10 mouse cellular contexts compared by ENCODE assay signal in genomic region chr8:120375170-120375569, GRCm38 (mm10).
A peak's percentile ranks its signal among the peaks of the same experiment; 100 is the strongest.
DNase-seq lines count a peak whose midpoint lies in the region; ATAC-seq and TF ChIP-seq lines count a peak whose summit lies in the region.
"Had no signal": no experiment of that assay in that cellular context is flagged by ENCODE, and none has a peak within 500 bp of the region (broad histone marks: within the 10 kb centered on the region; RNA-seq: fewer than 3 reads in every experiment).

No protein-coding gene starts in this region.

- H3K4me2 ChIP-seq in heart, embryonic 12.5 days = no peak overlapping the region
- H3K4me2 ChIP-seq in hindbrain, embryonic 15.5 days = no peak overlapping the region
- no peak overlapping the region for H3K4me2 ChIP-seq in liver, postnatal 0 days (ENCODE audit: low read depth, low read length)
- H3K4me2 ChIP-seq: heart, embryonic 15.5 days had no signal

- no peak for DNase-seq in heart, postnatal 36 days
- no peak for DNase-seq in liver, postnatal 0 days
- no peak for DNase-seq in layer of hippocampus, adult 9-11 months
- DNase-seq in thymus, postnatal 4 days = no peak
- no peak for DNase-seq in cerebellum, adult 8-10 months
- DNase-seq: cerebellum, adult 11 months had no signal

- no peak for ATAC-seq in heart, embryonic 12.5 days (ENCODE audit: insufficient number of reproducible peaks, low FRiP score)
- no peak for ATAC-seq in hindbrain, embryonic 15.5 days (ENCODE audit: low FRiP score, low read depth)
- no peak for ATAC-seq in liver, postnatal 0 days

- peaks cover 90% of the 10 kb centered on the region for H3K4me1 ChIP-seq in heart, embryonic 12.5 days (replicated peaks)
- peaks cover 16% of the 10 kb centered on the region for H3K4me1 ChIP-seq in bone marrow, adult 2 months (ENCODE audit: control insufficient read depth, insufficient read depth, low read length)
- peaks cover 61% of the 10 kb centered on the region for H3K4me1 ChIP-seq in hindbrain, embryonic 15.5 days (replicated peaks)
- H3K4me1 ChIP-seq in liver, postnatal 0 days (ENCODE audit: insufficient read depth) = peaks cover 76% of the 10 kb centered on the region

- TF ChIP-seq EP300 in liver, postnatal 0 days (IDR thresholded peaks at IDR 0.05; ENCODE audit: low read depth) = no peak

- TF ChIP-seq CTCF in bone marrow, adult 2 months (IDR thresholded peaks at IDR 0.05; ENCODE audit: control insufficient read depth, insufficient read depth, low read length) = no peak
- TF ChIP-seq CTCF in liver, postnatal 0 days (IDR thresholded peaks at IDR 0.05; ENCODE audit: low read depth) = no peak

- intact Hi-C loops in heart, postnatal 36 days (cut with DNase I) = no loop called here

- no peaks in the 10 kb centered on the region for H3K9me3 ChIP-seq in heart, embryonic 12.5 days (replicated peaks)
- no peaks in the 10 kb centered on the region for H3K9me3 ChIP-seq in hindbrain, embryonic 15.5 days
- H3K9me3 ChIP-seq in liver, postnatal 0 days (ENCODE audit: low read length) = no peaks in the 10 kb centered on the region
- H3K9me3 ChIP-seq: heart, embryonic 15.5 days had no signal

- H3K27ac ChIP-seq in heart, embryonic 12.5 days (ENCODE audit: poor library complexity, severe bottlenecking) = peak overlapping the region; percentile 59; the same call in 1 of the 2 replicates
- H3K27ac ChIP-seq in bone marrow, adult 2 months (ENCODE audit: control insufficient read depth, insufficient read depth, low read depth, low read length, poor library complexity) = 0 out of 2 replicates have a peak overlapping the region, but pooled peaks have one; percentile 40
- H3K27ac ChIP-seq in hindbrain, embryonic 15.5 days (replicated peaks) = 0 out of 2 replicates have a peak overlapping the region, but pooled peaks have one; percentile 67
- H3K27ac ChIP-seq in liver, postnatal 0 days (ENCODE audit: low read depth) = peak overlapping the region; percentile 88; the same call in 1 of the 2 replicates

- TF ChIP-seq POLR2A in bone marrow, adult 2 months (IDR thresholded peaks at IDR 0.05; ENCODE audit: borderline replicate concordance, control insufficient read depth, low read depth, low read length) = no peak

- H3K36me3 ChIP-seq in heart, embryonic 12.5 days = no peaks in the 10 kb centered on the region
- H3K36me3 ChIP-seq in hindbrain, embryonic 15.5 days = no peaks in the 10 kb centered on the region
- no peaks in the 10 kb centered on the region for H3K36me3 ChIP-seq in liver, postnatal 0 days (replicated peaks; ENCODE audit: insufficient read depth, low read length)
- H3K36me3 ChIP-seq: heart, embryonic 15.5 days had no signal

- peak overlapping the region; percentile 26; the same call in 1 of the 2 replicates for H3K9ac ChIP-seq in heart, embryonic 12.5 days
- H3K9ac ChIP-seq in hindbrain, embryonic 15.5 days = no peak overlapping the region
- peak overlapping the region; percentile 7; the same call in 1 of the 2 replicates for H3K9ac ChIP-seq in liver, postnatal 0 days (replicated peaks)
- H3K9ac ChIP-seq: heart, embryonic 15.5 days had no signal

- WGBS in heart, embryonic 12.5 days = 46% methylated on average over 5 of the region's 5 CpGs
- WGBS in bone marrow, adult 2 months = 17% methylated on average over 5 of the region's 5 CpGs
- 35% methylated on average over 5 of the region's 5 CpGs for WGBS in hindbrain, embryonic 15.5 days
- 38% methylated on average over 5 of the region's 5 CpGs for WGBS in liver, postnatal 0 days (ENCODE audit: insufficient replicate concordance)

- H3K27me3 ChIP-seq in heart, embryonic 12.5 days (replicated peaks) = no peaks in the 10 kb centered on the region
- H3K27me3 ChIP-seq in hindbrain, embryonic 15.5 days = no peaks in the 10 kb centered on the region
- no peaks in the 10 kb centered on the region for H3K27me3 ChIP-seq in liver, postnatal 0 days (ENCODE audit: insufficient read depth, low read length)
- H3K27me3 ChIP-seq: heart, embryonic 15.5 days had no signal

- no peak overlapping the region for H3K4me3 ChIP-seq in heart, embryonic 12.5 days
- H3K4me3 ChIP-seq in bone marrow, adult 2 months (replicated peaks; ENCODE audit: control insufficient read depth, low read depth, low read length) = no peak overlapping the region
- no peak overlapping the region for H3K4me3 ChIP-seq in hindbrain, embryonic 15.5 days
- no peak overlapping the region for H3K4me3 ChIP-seq in liver, postnatal 0 days (ENCODE audit: low read depth, low read length)
- H3K4me3 ChIP-seq: heart, embryonic 15.5 days had no signal
